Mouse (Mus musculus) frontal cortex, postnatal 14 days (tissue): Measurements from ENCODE around the gene Mchr1.

Experiments
- DNase-seq, 2 experiments: peaks; one replicate each; pipeline ENCODE4 v3.0.0; 2022; ENCODE audit warnings: low spot score in 2 of 2

Gene Mchr1

GRCm38 (mm10) chr15:81227275-81227674 lies 8.0 kb upstream of the Mchr1 start:
- DNase-seq = no peak

GRCm38 (mm10) chr15:81228258-81228657 lies 7.0 kb upstream of the Mchr1 start:
- DNase-seq = no peak

DNA sequence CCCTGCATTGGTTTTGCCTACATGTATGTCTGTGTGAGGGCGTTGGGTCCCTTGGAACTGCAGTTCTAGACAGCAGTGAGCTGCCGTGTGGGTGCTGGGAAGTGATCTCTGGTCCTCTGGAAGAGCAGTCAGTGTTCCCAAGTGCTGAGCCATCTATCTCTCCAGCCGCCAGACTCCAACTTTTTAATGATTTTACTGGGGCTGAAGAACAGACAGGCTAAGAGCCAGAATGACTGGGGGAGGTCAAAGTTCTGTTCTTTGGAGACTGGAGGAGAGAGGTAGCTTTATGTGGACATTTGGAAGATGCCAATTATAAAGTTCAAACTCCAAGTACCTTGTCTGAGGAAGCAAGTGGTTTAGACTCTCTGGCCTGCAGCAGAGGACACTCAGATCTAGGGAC lies 5.5 kb upstream of the Mchr1 start:
- no peak for DNase-seq

- DNase-seq = no peak
Observed at GRCm38 (mm10) chr15:81231325-81231724, 4.0 kb upstream of the Mchr1 start.

DNA sequence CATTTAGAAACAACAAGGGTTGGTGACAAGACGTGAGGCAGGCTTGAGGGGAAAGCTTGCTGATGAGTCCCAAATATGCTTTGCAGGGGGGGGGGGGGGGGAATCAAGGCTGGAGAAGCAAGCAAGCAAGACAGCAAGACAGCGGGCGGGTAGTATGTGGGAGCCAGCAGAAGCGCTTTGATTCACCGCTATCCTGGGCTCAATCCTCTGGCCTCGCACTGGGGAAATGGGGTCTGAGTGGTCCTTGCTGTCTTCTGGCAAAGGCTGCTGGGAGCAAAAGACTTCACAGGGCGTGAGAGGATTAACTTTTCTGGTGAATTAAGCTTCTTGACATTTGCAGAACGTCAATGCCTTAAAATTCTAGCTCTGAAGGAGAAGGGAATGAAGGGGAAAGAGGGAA lies 763 bp downstream of the Mchr1 start:
- no peak for DNase-seq

- no peak for DNase-seq
Observed at GRCm38 (mm10) chr15:81237471-81237870, 2.2 kb downstream of the Mchr1 start.

- DNase-seq = no peak
Observed at GRCm38 (mm10) chr15:81239261-81239660, 4.0 kb downstream of the Mchr1 start.

GRCm38 (mm10) chr15:81239794-81240343 lies 4.6 kb downstream of the Mchr1 start:
- DNase-seq = no peak

GRCm38 (mm10) chr15:81246890-81247289 lies 11.6 kb downstream of the Mchr1 start:
- DNase-seq = no peak

GRCm38 (mm10) chr15:81247583-81248340 lies 12.5 kb downstream of the Mchr1 start:
- DNase-seq = no peak

DNA sequence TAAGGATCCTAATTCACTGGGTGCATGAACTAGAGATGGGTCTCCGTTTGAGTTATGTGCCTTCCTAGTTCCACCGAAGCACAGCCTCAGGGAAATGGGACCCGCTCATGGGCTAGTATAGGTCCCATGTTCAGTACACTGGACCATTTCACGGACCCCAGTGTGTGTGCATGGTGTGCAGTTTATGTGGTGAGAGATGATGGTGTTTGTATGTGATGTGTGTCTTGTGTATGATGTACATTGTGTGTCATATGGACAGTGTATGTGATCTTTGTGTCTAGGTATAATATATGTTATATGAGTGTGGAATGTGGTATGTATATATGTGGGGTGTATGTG lies 13.0 kb downstream of the Mchr1 start:
- no peak for DNase-seq

DNA sequence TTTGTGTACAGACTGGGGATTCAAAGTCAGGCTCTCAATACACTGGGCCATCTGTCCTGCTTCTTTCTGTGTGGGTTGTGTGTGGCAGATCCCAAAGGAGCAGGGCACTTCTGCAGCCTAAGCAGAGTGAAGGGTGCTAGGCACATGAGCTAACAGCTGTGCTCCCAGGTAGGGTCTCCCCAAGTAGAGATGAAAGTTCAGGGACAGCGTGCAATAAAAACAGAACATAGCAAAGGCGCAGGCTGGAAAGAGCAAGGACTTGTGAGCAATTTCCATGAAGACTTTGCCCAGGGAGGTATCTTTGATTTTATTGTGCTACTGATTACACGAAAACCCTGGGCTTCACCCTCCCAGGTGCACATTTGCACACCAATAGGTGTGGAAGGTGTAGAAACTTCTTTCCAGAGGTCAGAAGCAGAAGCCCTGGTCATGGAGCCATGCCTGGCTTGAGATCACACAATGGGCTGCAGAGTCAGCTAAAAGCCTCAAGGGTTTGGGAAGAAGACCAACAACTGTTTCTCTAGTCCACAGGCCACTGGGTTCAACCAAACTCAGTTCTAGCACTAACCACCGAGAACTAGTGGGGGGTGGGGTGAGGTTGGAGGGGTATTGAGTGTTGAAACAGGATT lies 13.8 kb downstream of the Mchr1 start:
- no peak for DNase-seq

DNA sequence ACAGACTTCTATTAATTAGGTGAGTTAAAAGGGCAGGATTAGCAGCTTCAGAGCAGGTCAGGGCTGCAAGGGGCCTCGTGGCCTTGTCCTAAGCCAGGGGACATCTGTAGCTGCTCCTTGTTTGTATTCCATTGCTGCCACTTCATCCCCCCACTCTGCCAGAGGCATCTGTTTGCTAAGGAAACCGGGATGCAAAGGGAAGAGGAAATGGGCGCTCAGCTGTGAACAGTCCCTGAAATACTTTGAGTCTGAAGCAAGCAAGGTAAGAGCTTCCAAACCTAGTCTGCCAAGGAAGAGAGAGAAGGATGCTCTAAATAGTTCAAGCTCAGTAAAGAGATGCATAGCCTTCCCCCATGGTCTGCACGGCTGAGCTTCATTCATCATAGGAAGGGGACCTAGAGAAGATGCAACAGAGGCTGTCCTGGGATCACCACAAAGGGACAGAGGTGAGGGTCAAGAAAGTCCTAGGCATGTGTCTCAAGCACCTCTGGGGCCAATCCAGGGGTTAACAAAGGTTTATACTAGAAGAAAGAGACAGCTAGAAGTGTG lies 17.4 kb downstream of the Mchr1 start:
- DNase-seq = no peak

- DNase-seq = no peak
Observed at GRCm38 (mm10) chr15:81253585-81253984, 18.3 kb downstream of the Mchr1 start.

DNA sequence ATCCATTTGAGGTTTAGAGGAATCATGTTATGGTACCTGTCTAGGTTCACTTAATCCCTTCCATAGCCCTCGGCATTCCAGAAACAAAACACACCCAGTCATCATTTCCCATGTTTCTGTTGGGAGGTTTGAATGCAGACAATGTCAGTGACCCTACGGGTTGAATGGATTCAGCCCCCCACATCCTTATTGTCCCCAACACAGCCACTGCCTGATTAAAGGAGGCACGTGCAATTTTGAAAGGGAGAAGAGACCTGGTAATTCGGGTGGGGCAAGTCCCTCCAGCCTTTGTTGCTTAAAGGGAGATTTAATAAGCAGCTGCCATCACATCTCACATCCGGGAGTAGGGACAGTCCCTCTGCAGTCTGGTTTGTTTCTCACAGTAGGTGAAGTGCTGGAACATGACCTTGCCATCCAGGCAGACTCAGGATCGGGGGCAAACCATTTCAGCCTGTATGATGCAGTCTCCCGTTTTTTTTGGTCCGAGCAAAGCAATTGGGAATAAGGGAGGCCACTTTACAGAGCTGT lies 18.9 kb downstream of the Mchr1 start:
- DNase-seq = no peak

GRCm38 (mm10) chr15:81255063-81255462 lies 19.8 kb downstream of the Mchr1 start:
- no peak for DNase-seq

GRCm38 (mm10) chr15:81258296-81258695 lies 23.0 kb downstream of the Mchr1 start:
- no peak for DNase-seq

DNA sequence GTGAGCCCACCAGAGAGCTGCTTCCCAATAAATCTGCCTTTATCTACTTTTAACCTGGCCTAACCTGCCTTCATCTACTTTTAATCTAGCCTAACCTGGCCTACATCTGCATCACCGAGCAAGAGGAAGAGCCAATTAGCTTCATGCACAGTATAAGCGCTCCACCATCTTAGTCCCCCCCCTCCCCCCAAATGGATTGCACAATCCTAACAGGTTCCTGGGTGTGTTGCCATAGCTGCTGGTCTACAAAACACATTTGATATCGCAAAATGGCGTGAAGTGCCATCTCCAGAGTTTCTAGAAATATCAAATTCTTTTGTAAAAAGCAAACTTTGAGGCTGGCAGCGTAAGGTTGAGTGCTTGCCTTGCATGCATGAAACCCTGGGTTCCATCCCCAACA lies 24.0 kb downstream of the Mchr1 start:
- DNase-seq = no peak

- no peak for DNase-seq
Observed at GRCm38 (mm10) chr15:81260208-81260607, 24.9 kb downstream of the Mchr1 start.

DNA sequence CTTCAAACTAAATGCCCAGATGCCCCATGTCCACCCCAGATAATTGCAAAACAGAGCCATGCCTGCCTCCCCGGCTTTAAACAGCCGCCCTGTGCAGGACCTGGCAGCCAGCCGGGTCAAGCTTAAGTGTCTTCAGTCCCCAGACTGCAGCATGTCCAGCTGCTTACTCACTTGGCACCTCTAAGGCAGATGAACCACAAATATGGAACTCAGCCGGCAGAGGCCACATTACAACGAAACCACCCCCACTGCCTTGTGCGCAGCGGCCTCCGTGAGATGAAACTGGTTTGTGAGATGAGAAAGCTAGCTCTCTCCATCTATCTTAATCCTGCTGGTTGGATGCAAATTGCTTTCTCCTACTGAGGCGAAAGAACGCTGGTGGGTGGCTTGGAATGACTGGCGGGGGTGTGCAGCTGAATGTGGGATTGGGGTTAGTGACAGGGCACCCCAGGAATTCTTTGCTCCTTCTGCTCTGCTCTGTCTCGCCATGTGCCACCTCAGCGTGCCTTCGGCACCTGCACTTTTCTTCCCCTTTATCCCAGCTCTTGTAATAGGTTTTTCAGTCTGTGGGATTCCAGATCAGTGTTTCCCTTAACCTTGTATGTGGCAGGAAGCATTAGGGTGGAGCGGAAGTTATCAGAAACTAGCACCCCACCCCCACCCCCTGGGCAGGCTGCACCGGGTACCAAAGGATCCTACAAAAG lies 29.2 kb downstream of the Mchr1 start:
- peak; percentile 24 to 51 for DNase-seq

DNA sequence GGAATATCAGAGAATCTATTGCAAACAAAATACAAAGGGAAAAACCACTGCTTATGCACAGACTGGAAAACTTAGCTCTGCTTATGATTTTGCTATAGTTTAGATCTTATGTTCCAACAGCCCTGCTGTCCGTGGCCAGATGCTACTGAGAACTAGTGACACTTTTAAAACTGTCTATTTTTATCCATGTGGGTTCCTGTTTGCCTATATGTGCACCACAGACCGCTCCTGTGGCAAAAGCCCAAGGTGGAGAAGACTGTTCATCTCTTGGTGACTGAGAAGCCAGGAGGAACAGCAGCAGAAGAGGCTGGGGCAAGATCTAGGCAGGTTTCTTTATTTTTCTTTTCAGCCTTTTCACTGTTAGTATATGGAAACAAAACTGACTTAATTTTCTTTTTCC lies 32.1 kb downstream of the Mchr1 start:
- no peak for DNase-seq
